Mouse (Mus musculus): ENCODE results near the gene Anxa4.
A peak's percentile ranks its signal among the peaks of the same experiment; 100 is the strongest.

The Anxa4 gene

GRCm38 (mm10) chr6:86750961-86751360 is 42.4 kb downstream of the Anxa4 start:
- no peak for DNase-seq (ENCODE audit: low spot score)

- no peak for DNase-seq (ENCODE audit: low spot score)
Observed at GRCm38 (mm10) chr6:86749817-86750216, 43.6 kb downstream of the Anxa4 start.

GRCm38 (mm10) chr6:86747171-86747570 is 46.2 kb downstream of the Anxa4 start:
- peak; percentile 75 for DNase-seq (ENCODE audit: low spot score)

GRCm38 (mm10) chr6:86740652-86741051 is 52.7 kb downstream of the Anxa4 start:
- no peak for DNase-seq (ENCODE audit: low spot score)

- no peak for DNase-seq (ENCODE audit: low spot score)
Observed at GRCm38 (mm10) chr6:86736830-86737229, 56.6 kb downstream of the Anxa4 start.

GRCm38 (mm10) chr6:86736313-86736712 is 57.1 kb downstream of the Anxa4 start:
- no peak for DNase-seq (ENCODE audit: low spot score)

- peak; percentile 97 for DNase-seq (ENCODE audit: low spot score)
Observed at GRCm38 (mm10) chr6:86733183-86733876, 60.1 kb downstream of the Anxa4 start, which contains the start of gene Gmcl1. Gmcl1 (minus strand) TSS chr6:86733383.

GRCm38 (mm10) chr6:86732276-86733173 is 60.9 kb downstream of the Anxa4 start:
- DNase-seq (ENCODE audit: low spot score), result peak; percentile 29

GRCm38 (mm10) chr6:86728711-86729110 is 64.7 kb downstream of the Anxa4 start:
- DNase-seq (ENCODE audit: low spot score), result no peak

GRCm38 (mm10) chr6:86721977-86722376 is 71.4 kb downstream of the Anxa4 start:
- DNase-seq (ENCODE audit: low spot score), result no peak

GRCm38 (mm10) chr6:86708072-86708774 is 85.2 kb downstream of the Anxa4 start:
- DNase-seq (ENCODE audit: low spot score), result no peak

GRCm38 (mm10) chr6:86702577-86702976 is 90.8 kb downstream of the Anxa4 start:
- DNase-seq (ENCODE audit: low spot score), result no peak

- no peak for DNase-seq (ENCODE audit: low spot score)
Observed at GRCm38 (mm10) chr6:86697903-86698302, 95.5 kb downstream of the Anxa4 start.

- DNase-seq (ENCODE audit: low spot score), result no peak
Observed at GRCm38 (mm10) chr6:86696213-86696612, 97.2 kb downstream of the Anxa4 start.

- DNase-seq (ENCODE audit: low spot score), result peak; percentile 69
Observed at GRCm38 (mm10) chr6:86694465-86694864, 98.9 kb downstream of the Anxa4 start.

- DNase-seq (ENCODE audit: low spot score), result no peak
Observed at GRCm38 (mm10) chr6:86689671-86690070, 103.7 kb downstream of the Anxa4 start.

- no peak for DNase-seq (ENCODE audit: low spot score)
Observed at GRCm38 (mm10) chr6:86686971-86687370, 106.4 kb downstream of the Anxa4 start.
